Mouse (Mus musculus): ENCODE results near the gene Amelx. TPM values are rescaled to one million over a fixed set of nuclear protein-coding genes. Genes with fewer than 3 reads are reported as not detected.

The Amelx gene
- polyA plus RNA-seq, 1 experiment, result not detected

- H3K27ac ChIP-seq (ENCODE audit: insufficient read depth, low read length), result no peak overlapping the region
- no peak overlapping the region for H3K4me3 ChIP-seq (replicated peaks; ENCODE audit: insufficient read depth, low read depth, low read length)
- H3K4me1 ChIP-seq (ENCODE audit: control insufficient read depth, insufficient read depth, low read length), result no peaks in the 10 kb centered on the region
- no peaks in the 10 kb centered on the region for H3K27me3 ChIP-seq (ENCODE audit: control insufficient read depth, insufficient read depth, low read length)
- TF ChIP-seq CTCF (IDR thresholded peaks at IDR 0.05; ENCODE audit: borderline replicate concordance, insufficient read depth, low read depth, low read length) (no peak), POLR2A (IDR thresholded peaks at IDR 0.05; ENCODE audit: borderline replicate concordance, insufficient read depth, low read length) (no peak)
- DNase-seq, result no peak
Measured at GRCm38 (mm10) chrX:169153805-169154204, 33.2 kb downstream of the Amelx start.

GRCm38 (mm10) chrX:169140467-169140866 is 46.5 kb downstream of the Amelx start:
- Histone ChIP-seq H3K4me3 (replicated peaks; ENCODE audit: insufficient read depth, low read depth, low read length) (no peak overlapping the region), H3K27ac (ENCODE audit: insufficient read depth, low read length) (no peak overlapping the region), H3K4me1 (ENCODE audit: control insufficient read depth, insufficient read depth, low read length) (no peaks in the 10 kb centered on the region), H3K27me3 (ENCODE audit: control insufficient read depth, insufficient read depth, low read length) (no peaks in the 10 kb centered on the region)
- WGBS, result 83% methylated on average over 9 of the region's 9 CpGs
- no peak for TF ChIP-seq POLR2A (IDR thresholded peaks at IDR 0.05; ENCODE audit: borderline replicate concordance, insufficient read depth, low read length)
- TF ChIP-seq CTCF (IDR thresholded peaks at IDR 0.05; ENCODE audit: borderline replicate concordance, insufficient read depth, low read depth, low read length), result no peak
- DNase-seq, result no peak

- no peak for DNase-seq
- WGBS, result 83% methylated on average over 7 of the region's 7 CpGs
- Histone ChIP-seq H3K27me3 (ENCODE audit: control insufficient read depth, insufficient read depth, low read length) (no peaks in the 10 kb centered on the region), H3K4me3 (replicated peaks; ENCODE audit: insufficient read depth, low read depth, low read length) (no peak overlapping the region), H3K4me1 (ENCODE audit: control insufficient read depth, insufficient read depth, low read length) (no peaks in the 10 kb centered on the region), H3K27ac (ENCODE audit: insufficient read depth, low read length) (no peak overlapping the region)
- TF ChIP-seq POLR2A (IDR thresholded peaks at IDR 0.05; ENCODE audit: borderline replicate concordance, insufficient read depth, low read length) (no peak), CTCF (IDR thresholded peaks at IDR 0.05; ENCODE audit: borderline replicate concordance, insufficient read depth, low read depth, low read length) (no peak)
Measured at GRCm38 (mm10) chrX:169139758-169140157, 47.2 kb downstream of the Amelx start.

Other genes with a start within 250 kb of the Amelx start
- 26.8 TPM in 2 replicates for gene Hccs, start 133.2 kb upstream of the Amelx start, polyA plus RNA-seq (2012; rRNA removed)